Comparison of ENCODE assay signal across 8 mouse cellular contexts in the genomic region with DNA sequence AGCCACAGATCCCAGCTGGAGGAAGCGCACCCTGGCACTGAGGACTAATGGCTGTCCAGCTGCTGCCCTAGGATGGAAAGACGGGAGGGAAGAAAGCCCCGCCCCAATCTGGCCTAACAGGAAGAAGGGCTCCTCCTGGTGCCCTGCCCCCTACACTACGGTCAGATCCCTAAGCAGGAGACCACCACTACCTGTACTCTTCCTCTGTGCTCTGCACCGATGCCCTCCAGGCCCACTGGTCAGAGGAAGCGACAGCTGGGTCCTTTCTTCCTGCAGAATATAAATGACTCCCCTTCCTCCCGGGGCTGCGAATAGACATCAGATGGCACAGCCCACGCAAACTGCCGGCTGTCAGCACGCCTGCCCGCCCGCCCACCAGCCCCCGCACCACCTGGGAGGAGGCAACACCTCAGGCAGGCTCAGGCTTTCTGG. TPM values are rescaled to one million over a fixed set of nuclear protein-coding genes. Genes with fewer than 3 reads are reported as not detected.
DNase-seq lines count a peak whose midpoint lies in the region.

No protein-coding gene starts in this region.

- DNase-seq in adrenal gland, postnatal 36 days: peak; percentile 32 to 46
- no peak for DNase-seq in adrenal gland, adult 8-10 months
- DNase-seq in cerebellum, postnatal 14 days: peak; percentile 72 to 80
- DNase-seq in frontal cortex, postnatal 36 days (ENCODE audit: low spot score in 2 of 2): peak; percentile 83
- DNase-seq in layer of hippocampus, postnatal 10 days (ENCODE audit: low spot score in 2 of 2): peak; percentile 72 to 76
- DNase-seq in lung, postnatal 10 days: peak; percentile 86
- peak; percentile 80 for DNase-seq in right cerebral cortex, postnatal 14 days
- DNase-seq in B cell, adult 2 months: no peak

RNA-seq across cellular contexts. Expression of a gene that starts 3.9 kb away (rescaled TPM):
- 1 to 10 TPM; 6.5 to 7.7 TPM for total RNA-seq in adrenal gland, postnatal 36 days (2021)
- 10 to 100 TPM in 2 of 4 experiments, 1 to 10 TPM in 2; 9.3 to 14.7 (median 11.7) TPM for total RNA-seq in adrenal gland, adult 8-10 months (2022)
- total RNA-seq in layer of hippocampus, postnatal 10 days (2021): 10 to 100 TPM; 10.6 to 11.2 TPM

RNA-seq across cellular contexts. Expression of a gene that starts 10.9 kb away (rescaled TPM):
- total RNA-seq in adrenal gland, postnatal 36 days (2021): 10 to 100 TPM; 20.0 to 22.3 TPM
- 10 to 100 TPM; 24.4 to 36.9 (median 31.6) TPM for total RNA-seq in adrenal gland, adult 8-10 months (2022)
- 10 to 100 TPM; 36.9 to 37.2 TPM for total RNA-seq in layer of hippocampus, postnatal 10 days (2021)

RNA-seq across cellular contexts. Expression of a gene that starts 13.7 kb away (rescaled TPM):
- total RNA-seq in adrenal gland, postnatal 36 days (2021): 1 to 10 TPM; 7.6 to 9.7 TPM
- total RNA-seq in adrenal gland, adult 8-10 months (2022): 10 to 100 TPM in 3 of 4 experiments, 1 to 10 TPM in 1; 8.2 to 23.1 (median 15.0) TPM
- total RNA-seq in layer of hippocampus, postnatal 10 days (2021): 10 to 100 TPM; 21.1 to 26.1 TPM

RNA-seq across cellular contexts. Expression of a gene that starts 29.4 kb away (rescaled TPM):
- under 1 TPM; 0.13 to 0.46 TPM for total RNA-seq in adrenal gland, postnatal 36 days (2021)
- total RNA-seq in adrenal gland, adult 8-10 months (2022): 1 to 10 TPM in 1 of 4 experiments, under 1 TPM in 3; 0.35 to 1.0 (median 0.65) TPM
- total RNA-seq in layer of hippocampus, postnatal 10 days (2021): 1 to 10 TPM; 1.2 to 1.6 TPM

RNA-seq across cellular contexts. Expression of a gene that starts 42.4 kb away (rescaled TPM):
- total RNA-seq in adrenal gland, postnatal 36 days (2021): under 1 TPM; 0.13 to 0.16 TPM
- total RNA-seq in adrenal gland, adult 8-10 months (2022): 1 to 10 TPM in 1 of 4 experiments, under 1 TPM in 3; 0.31 to 1.1 (median 0.71) TPM
- 10 to 100 TPM; 14.5 to 15.0 TPM for total RNA-seq in layer of hippocampus, postnatal 10 days (2021)

Comparison
In these comparisons a context has a peak if more than half of its experiments do, and no peak if none do; other contexts are left out.
1. DNase-seq: peak in adrenal gland, postnatal 36 days (2 of 2), cerebellum, postnatal 14 days (2 of 2), frontal cortex, postnatal 36 days (2 of 2), layer of hippocampus, postnatal 10 days (2 of 2), lung, postnatal 10 days (single experiment) and right cerebral cortex, postnatal 14 days (single experiment); none in adrenal gland, adult 8-10 months (single experiment) and B cell, adult 2 months (0 of 2).